Mouse (Mus musculus) kidney, adult 2 months (tissue): ENCODE measurements around the gene Fbxo3. TPM values are rescaled to one million over a fixed set of nuclear protein-coding genes. Genes with fewer than 3 reads are reported as not detected.
A peak's percentile ranks its signal among the peaks of the same experiment; 100 is the strongest.

Experiments used
- DNase-seq: peaks from one replicate; pipeline ENCODE4 v3.0.0; 2021
- H3K27ac ChIP-seq: fragments of 200-500 bp; 2 replicates; pipeline ENCODE4 v1.5.1; 2012; ENCODE audit warnings: low read depth, low read length, control low read depth, inconsistent platforms; ENCODE audit not compliant: insufficient read depth
- H3K27me3 ChIP-seq: fragments of 200-500 bp; replicated peaks from 2 replicates; pipeline ENCODE4 v1.6.1; 2012; ENCODE audit warnings: mild to moderate bottlenecking, moderate library complexity, low read length, inconsistent platforms; ENCODE audit not compliant: control insufficient read depth, insufficient read depth
- H3K36me3 ChIP-seq: fragments of 200-500 bp; 2 replicates; pipeline ENCODE4 v1.6.1; 2012; ENCODE audit warnings: mild to moderate bottlenecking, moderate library complexity, low read length, inconsistent platforms; ENCODE audit not compliant: control insufficient read depth, insufficient read depth
- H3K4me1 ChIP-seq: fragments of 200-500 bp; 2 replicates; pipeline ENCODE4 v1.6.1; 2011; ENCODE audit warnings: low read length; ENCODE audit not compliant: control insufficient read depth, insufficient read depth
- H3K4me3 ChIP-seq: fragments of 200-500 bp; 2 replicates; pipeline ENCODE4 v1.5.1; 2011; ENCODE audit warnings: mild to moderate bottlenecking, low read depth, low read length, control low read depth; ENCODE audit not compliant: insufficient read depth
- CTCF ChIP-seq: fragments of 200-500 bp; conservative IDR thresholded peaks from 2 replicates; pipeline ENCODE4 v1.5.1; 2011; ENCODE audit warnings: low read depth, mild to moderate bottlenecking, control low read depth, low read length, moderate library complexity, mixed read lengths; ENCODE audit not compliant: insufficient read depth, insufficient read length
- POLR2A ChIP-seq: fragments of 200-500 bp; IDR thresholded peaks from one replicate; pipeline ENCODE4 v1.6.1; 2011; ENCODE audit warnings: low read depth, low read length, control low read depth
- whole genome bisulfite sequencing: fragments of 180-500 bp; shearing (Covaris S2); methylation state at CpG from one replicate; pipeline ENCODE4 v1.1.7; 2018; 5-methylcytosine and 5-hydroxymethylcytosine counted together
- polyA plus RNA-seq: library from polyadenylated mRNA; depleted of rRNA; stranded (reverse); fragments of >200 nt; gene quantifications from 2 replicates; pipeline ENCODE4 v1.2.3, GENCODE M21; 2012

The Fbxo3 gene
- polyA plus RNA-seq, 1 experiment, result 25.0 TPM

GRCm38 (mm10) chr2:104024656-104025055 lies 2.9 kb upstream of the Fbxo3 start:
- peaks cover 5% of the 10 kb centered on the region; the same call in 1 of the 2 replicates for H3K4me1 ChIP-seq
- H3K27me3 ChIP-seq, result no peaks in the 10 kb centered on the region
- no peak overlapping the region for H3K27ac ChIP-seq
- WGBS, result 98% methylated on average over 4 of the region's 4 CpGs
- H3K36me3 ChIP-seq, result no peaks in the 10 kb centered on the region
- no peak overlapping the region for H3K4me3 ChIP-seq
- no peak for TF ChIP-seq CTCF
- TF ChIP-seq POLR2A, result no peak
- no peak for DNase-seq

- TF ChIP-seq CTCF, result no peak
- no peak for TF ChIP-seq POLR2A
- peaks cover 2% of the 10 kb centered on the region; the same call in 1 of the 2 replicates for H3K36me3 ChIP-seq
- peak; percentile 25 for DNase-seq
- H3K27ac ChIP-seq, result peak within 1 kb of the TSS; percentile 85
- no peaks in the 10 kb centered on the region for H3K27me3 ChIP-seq
- peak within 1 kb of the TSS; percentile 74 for H3K4me3 ChIP-seq
- peaks cover 13% of the 10 kb centered on the region for H3K4me1 ChIP-seq
- WGBS, result under 1% methylated on average over 32 of the region's 32 CpGs
These were observed 710 bp downstream of the Fbxo3 start, which contains the start of gene 4931422A03Rik for GRCm38 (mm10) chr2:104028139-104028723. Gene 4931422A03Rik, minus strand, starts transcription at chr2:104028361.

- TF ChIP-seq CTCF (no peak), POLR2A (no peak)
- H3K36me3 ChIP-seq, result peaks cover 5% of the 10 kb centered on the region; the same call in 1 of the 2 replicates
- DNase-seq, result no peak
- WGBS, result 52% methylated on average over 2 of the region's 2 CpGs
- peaks cover 13% of the 10 kb centered on the region for H3K4me1 ChIP-seq
- H3K27ac ChIP-seq, result no peak overlapping the region
- H3K4me3 ChIP-seq, result no peak overlapping the region
- H3K27me3 ChIP-seq, result no peaks in the 10 kb centered on the region
These were observed 1.6 kb downstream of the Fbxo3 start for GRCm38 (mm10) chr2:104029074-104029473.

GRCm38 (mm10) chr2:104030381-104030780 lies 2.9 kb downstream of the Fbxo3 start:
- 68% methylated on average over 3 of the region's 3 CpGs for WGBS
- no peak for TF ChIP-seq CTCF

GRCm38 (mm10) chr2:104032056-104032455 lies 4.5 kb downstream of the Fbxo3 start:
- 61% methylated on average over 3 of the region's 3 CpGs for WGBS
- TF ChIP-seq POLR2A, result no peak
- TF ChIP-seq CTCF, result no peak
- Histone ChIP-seq H3K36me3 (peaks cover 16% of the 10 kb centered on the region), H3K27ac (no peak overlapping the region), H3K27me3 (no peaks in the 10 kb centered on the region), H3K4me1 (peaks cover 13% of the 10 kb centered on the region), H3K4me3 (no peak overlapping the region)
- peak; percentile 29 for DNase-seq

More at GRCm38 (mm10) chr2:104030381-104030780, 2.9 kb downstream of the Fbxo3 start:
- no peak for DNase-seq
- Histone ChIP-seq H3K36me3 (peaks cover 7% of the 10 kb centered on the region; the same call in 1 of the 2 replicates), H3K27me3 (no peaks in the 10 kb centered on the region), H3K27ac (no peak overlapping the region), H3K4me1 (peaks cover 13% of the 10 kb centered on the region), H3K4me3 (no peak overlapping the region)

GRCm38 (mm10) chr2:104034832-104035472 lies 7.4 kb downstream of the Fbxo3 start:
- WGBS, result 32% methylated on average over 3 of the region's 3 CpGs
- TF ChIP-seq POLR2A (no peak), CTCF (peak; percentile 90)
- no peak overlapping the region for H3K27ac ChIP-seq
- peaks cover 19% of the 10 kb centered on the region for H3K36me3 ChIP-seq
- no peaks in the 10 kb centered on the region for H3K27me3 ChIP-seq
- peaks cover 6% of the 10 kb centered on the region for H3K4me1 ChIP-seq
- no peak overlapping the region for H3K4me3 ChIP-seq
- peak; percentile 74 for DNase-seq

- Histone ChIP-seq H3K36me3 (peaks cover 19% of the 10 kb centered on the region), H3K27ac (no peak overlapping the region), H3K4me3 (no peak overlapping the region), H3K27me3 (no peaks in the 10 kb centered on the region), H3K4me1 (peaks cover 3% of the 10 kb centered on the region; the same call in 1 of the 2 replicates)
- TF ChIP-seq CTCF (no peak), POLR2A (no peak)
- DNase-seq, result no peak
- WGBS, result 82% methylated on average over 6 of the region's 6 CpGs
These were observed 8.1 kb downstream of the Fbxo3 start for GRCm38 (mm10) chr2:104035595-104035994.

GRCm38 (mm10) chr2:104036316-104036715 lies 8.8 kb downstream of the Fbxo3 start:
- H3K36me3 ChIP-seq, result peaks cover 19% of the 10 kb centered on the region
- TF ChIP-seq POLR2A, result no peak
- no peak for TF ChIP-seq CTCF
- H3K27me3 ChIP-seq, result no peaks in the 10 kb centered on the region
- no peak overlapping the region for H3K27ac ChIP-seq
- peaks cover 3% of the 10 kb centered on the region; the same call in 1 of the 2 replicates for H3K4me1 ChIP-seq
- H3K4me3 ChIP-seq, result no peak overlapping the region
- 67% methylated on average over 3 of the region's 3 CpGs for WGBS
- DNase-seq, result no peak
